Mouse (Mus musculus) urinary bladder, postnatal 10 days (tissue): Measurements from ENCODE around the gene Kctd21.

Experiments
- DNase-seq: peaks from one replicate; pipeline ENCODE4 v3.0.0; 2022; ENCODE audit warnings: low spot score

Gene Kctd21

DNA sequence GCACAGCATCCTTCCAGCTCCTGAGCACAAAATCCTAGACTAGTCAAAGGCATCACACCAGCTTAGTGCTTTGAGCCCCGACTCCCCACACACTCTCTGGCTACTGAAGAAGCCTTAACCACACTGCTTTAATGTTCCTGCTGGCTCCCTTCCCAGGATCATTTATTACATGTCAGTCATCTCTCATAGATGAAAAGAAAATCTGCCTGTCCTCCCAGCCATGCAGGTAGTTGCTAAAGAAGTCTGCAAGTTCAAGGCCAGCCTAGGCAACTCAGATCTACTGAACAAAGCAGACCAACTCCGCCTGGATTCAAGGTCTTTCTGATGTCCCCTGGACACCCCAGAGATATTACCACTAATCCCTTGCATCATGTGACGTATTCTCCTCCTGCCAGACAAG, 14.4 kb upstream of the Kctd21 start:
- no peak for DNase-seq

DNA sequence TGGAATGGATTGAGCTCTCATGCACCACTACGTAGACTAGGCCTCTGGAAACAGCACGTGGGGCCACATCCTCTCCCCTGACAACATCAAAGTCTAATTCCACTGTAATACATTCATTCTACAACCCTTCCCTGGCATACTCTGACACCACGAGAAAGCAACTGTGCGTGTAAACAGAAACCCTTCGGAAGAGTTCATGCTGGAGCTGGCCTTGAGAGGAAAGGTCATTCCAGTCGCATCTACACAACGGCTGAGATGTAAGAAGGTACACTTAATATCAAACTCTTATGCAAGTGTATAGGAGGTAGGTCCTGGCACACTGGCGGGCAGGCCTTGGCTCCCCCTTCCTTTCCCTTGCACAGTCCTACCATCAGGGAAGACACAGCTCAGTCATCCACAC, 7.8 kb upstream of the Kctd21 start:
- DNase-seq: no peak

DNA sequence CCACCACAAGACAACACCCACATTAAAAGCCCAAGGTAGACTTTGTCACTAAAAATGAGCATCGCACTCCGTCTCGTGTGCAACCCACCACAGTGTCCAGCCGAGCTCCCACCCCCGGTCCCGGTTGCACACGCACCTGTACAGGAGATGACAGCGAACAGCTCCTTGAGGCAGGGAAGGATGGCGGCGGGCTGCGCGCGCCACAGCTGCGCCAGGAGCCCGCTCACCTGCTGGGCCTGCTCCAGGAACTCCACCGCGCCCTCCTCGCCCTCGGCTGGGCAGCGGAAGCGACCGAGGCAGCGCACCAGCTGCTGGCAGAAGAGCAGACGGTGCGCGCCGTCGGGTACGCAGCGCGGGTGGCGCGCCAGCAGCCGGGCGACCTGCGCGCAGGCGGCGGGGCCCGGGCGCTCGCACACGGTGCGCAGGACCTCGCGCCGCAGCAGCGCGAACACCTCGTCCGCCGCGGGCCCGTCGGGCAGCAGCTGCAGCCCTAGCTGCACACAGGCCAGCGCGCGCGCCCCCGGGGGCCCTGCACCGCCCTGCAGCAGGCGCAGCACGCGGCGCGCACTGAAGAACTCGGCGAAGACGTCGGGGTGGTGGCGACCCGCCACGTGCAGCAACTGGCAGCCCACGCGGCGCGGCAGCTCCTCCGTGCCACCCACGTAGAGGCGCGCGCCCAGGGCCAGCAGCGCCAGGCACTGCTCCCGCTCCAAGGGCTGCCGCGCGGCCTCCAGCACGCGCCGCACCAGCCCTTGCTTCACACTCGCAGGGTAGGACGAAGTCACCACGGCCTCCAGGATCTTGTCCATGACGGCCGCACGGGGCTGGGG, 6.8 kb upstream of the Kctd21 start:
- DNase-seq: no peak

DNA sequence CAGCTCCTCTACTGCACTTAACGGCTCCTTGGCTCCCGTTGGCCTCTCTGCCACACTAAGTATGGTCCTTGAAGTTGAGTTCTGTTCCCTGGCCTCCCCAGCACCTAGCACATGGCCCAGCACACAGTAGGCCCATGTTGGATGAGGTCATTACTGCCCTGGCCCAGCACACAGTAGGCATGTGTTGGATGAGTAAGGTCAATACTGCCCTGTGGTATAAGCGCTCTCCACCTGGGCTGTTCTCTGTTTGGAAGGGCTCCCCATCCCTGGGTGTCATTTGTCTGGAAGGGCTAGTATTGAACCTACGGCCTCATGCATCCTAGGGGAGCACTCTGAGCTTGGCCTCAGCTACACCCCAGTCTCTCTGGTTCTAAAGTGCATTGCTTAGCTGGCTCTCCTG, 4.8 kb upstream of the Kctd21 start:
- no peak for DNase-seq

DNA sequence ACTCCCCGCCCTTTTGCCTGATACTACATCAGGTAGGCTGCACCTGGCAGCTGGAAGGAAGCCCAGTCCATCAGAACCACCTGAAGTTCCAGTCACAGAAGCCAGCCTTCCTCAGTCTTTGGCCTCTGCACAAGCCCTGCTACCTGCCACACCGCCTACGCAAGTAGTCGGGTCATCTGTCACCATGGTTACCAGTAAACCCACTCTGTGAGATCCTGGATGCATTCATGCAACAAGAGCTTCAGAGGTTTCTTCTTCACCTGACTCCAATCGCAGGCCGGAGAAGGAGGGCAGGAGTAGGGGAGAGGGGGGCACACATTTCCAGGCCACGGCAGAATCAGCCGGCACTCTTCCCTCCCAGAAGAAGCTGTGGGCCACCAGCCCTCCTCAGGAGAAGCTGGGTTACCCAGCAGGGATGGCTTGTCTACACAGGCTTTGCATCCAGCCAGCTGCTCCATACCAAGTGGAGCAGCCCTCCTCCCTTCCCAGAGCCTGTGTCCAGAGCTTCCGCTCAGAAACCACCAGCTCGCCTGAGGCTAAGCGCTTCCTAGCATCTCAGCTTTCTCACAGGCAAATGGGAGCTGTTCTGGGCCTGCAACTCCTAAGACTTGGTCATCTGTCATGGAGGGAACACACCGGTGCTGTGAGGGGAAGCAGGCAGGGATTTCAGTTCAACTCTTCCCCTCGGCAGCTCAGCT, 3.1 kb upstream of the Kctd21 start:
- no peak for DNase-seq

DNA sequence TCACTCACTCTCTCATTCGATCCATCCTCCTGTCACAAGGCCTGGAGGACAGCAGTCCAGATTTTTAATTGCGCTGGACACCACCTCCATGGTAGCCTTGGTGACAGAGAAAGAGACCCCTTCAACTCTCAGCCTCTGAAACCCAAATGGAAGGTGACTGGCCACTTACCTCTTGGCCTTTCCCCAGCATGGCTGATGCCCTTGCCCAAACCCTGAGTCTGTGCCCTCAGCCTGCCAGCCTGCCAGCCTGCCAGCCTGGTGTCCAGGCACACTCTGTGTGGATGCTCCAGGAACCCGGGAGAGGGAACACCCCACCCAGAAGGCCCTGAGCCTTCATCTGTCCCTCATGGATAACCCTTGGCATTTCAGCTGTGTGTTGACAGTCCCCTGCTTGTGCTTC, 2.5 kb upstream of the Kctd21 start:
- no peak for DNase-seq

DNA sequence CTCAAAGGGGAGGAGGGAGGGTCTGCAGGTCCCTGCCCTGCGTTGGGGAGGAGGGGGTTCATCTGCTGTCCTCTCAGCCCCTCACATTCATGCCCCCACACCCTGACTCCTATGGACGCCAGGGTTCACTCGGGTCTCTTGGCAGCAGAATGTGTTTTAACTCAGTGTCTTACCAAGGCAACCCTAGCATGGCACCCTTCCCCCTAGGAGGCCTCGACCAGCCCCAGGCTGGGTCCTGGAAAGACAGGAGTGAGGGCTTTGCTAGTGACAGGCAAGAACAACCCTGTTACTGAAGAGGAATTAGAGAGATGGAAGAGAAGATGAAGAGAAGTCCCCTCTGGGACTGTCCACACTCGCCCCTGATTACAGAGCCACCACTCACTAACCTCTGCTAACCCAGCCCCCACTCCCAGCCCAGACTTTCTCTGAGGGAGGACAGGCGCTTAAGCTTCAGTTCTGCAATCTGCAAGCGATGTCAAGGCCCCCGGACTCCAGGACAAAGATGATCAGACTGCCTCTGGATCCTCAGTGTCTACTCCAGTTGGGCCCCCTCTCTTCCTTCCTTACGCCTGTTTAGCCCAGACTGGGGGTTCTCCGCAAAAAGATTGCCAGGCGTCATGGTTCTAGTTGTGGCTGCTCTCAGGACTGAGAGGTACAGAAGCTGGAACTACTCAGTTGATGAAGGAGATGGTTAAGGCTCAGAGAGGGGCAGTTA, 1.0 kb upstream of the Kctd21 start:
- DNase-seq: no peak

DNA sequence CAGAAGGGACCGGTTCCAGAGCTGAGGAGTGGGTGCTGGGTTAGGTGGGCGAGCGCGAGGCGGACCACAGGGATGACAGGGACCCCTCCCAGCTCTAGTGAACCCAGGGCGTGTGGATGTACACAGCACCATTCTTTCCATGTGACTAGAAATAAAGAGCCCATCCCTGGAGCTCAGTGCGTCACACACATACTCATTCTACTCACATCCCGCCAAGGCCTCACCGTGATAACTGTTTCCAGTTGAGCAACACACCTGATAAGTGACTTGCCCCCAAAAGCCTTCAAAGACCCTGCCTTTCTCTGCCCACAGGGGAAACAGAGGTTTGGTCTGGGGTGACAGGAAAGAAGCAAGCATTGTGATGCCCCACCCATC, 527 bp downstream of the Kctd21 start:
- DNase-seq: no peak

DNA sequence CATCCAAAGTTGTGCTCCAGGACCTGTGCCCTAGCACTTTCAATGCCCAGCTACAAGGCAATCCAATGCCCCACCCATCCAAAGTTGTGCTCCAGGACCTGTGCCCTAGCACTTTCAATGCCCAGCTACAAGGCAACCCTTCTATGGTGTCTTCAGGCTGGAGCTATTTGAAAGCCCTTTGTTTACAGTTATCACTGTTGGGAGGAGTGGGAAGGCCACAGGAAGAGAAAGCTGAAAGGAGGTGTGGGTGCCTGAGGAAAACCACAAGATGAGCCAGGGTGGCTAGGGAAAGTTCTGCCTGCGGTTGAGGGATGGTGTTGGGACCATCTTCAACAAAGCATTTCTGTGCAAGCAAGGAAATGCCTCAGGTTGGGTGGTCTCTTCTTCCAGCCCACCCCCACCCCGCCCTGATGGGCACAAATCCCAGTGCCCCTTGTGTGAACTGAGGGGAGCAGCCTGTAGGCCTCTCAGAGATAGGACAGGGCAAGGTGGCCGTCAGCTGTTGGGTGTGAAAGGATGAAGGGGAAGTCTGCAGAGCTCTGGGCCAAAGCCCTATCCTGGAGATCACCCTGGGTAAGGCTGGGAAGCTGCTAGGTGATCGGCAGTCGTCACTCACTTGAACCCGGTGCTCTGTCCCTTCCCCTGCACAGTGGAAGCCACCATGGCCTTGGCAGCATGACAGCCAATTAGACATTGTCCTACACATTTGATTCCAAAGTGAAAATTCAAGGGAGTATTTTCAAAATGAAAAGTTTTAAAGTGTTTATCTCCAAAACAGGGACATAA, 1.2 kb downstream of the Kctd21 start:
- DNase-seq: no peak

DNA sequence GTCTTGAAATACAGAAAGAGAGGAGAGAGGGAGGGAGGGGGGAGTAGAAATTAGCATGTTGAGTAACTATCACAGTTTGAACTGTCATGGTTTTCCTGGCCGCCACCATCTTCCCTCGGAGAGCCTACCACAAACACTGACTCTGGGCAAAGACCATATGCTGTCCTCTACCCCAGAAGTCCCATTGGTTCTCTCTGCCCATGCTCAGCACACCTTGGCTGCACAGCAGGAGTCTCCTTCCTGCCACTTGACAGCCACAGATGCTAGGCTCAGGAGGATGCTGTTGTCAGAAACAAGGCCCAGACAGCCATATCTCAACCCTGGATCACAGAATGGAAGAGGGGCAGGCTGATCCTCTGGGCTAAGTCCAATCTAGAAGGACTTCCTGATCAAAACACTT, 2.3 kb downstream of the Kctd21 start:
- no peak for DNase-seq

DNA sequence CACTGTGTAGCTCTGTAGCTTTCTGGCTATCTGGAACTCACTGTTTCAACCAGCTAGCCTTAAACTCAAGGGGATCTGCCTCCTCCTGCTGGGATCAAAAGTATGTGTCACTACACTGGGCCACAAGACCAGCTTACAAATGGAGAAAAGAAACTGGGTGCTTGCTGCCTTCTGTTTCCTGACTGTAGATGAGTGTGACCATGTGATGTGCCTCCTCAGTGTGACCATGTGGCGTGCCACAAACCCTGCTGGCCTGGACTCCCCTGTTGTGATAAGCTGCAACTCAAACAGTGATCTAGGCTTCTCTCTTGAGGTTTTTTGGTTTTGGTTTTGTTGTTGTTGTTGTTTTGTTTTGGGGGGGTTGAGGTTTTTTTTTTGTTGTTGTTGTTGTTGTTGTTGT, 4.6 kb downstream of the Kctd21 start:
- no peak for DNase-seq

DNA sequence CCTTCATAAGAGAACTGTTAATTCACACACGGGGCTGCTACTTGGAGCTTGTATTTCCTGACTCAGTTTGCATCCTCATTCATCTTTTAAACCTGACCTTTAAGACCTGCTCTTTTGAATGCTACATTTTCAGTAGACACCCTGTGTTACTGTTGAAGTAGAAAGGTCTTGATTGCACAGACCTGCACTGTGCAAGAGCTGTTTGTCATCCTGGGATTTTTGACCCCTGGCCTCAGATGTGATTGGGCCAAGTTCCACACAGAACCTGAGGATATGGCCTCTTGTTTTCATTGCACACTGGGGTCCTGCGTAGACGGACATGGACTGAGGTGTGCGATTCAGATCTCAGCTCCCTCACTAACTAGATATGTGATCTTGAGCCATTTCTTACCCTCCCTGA, 6.5 kb downstream of the Kctd21 start:
- no peak for DNase-seq

DNA sequence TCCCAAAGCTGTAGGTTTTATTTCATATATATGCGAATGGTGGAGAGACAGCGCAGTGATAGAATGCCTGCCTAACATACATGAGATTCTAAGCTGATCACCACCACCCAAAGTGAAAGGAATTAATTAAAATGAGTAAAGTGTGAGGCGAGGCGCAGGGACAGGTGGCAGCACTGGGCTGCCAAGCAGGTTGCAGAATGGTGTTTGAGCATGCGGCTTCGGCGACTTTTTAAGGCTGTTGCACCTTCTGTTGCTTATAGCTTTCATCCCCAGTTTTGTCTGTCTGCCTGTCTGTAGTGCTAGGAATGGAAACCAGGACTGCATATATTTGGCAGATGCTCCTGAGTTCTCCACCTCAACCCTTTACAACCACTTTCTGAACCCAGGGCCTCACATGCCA, 7.5 kb downstream of the Kctd21 start:
- no peak for DNase-seq

DNA sequence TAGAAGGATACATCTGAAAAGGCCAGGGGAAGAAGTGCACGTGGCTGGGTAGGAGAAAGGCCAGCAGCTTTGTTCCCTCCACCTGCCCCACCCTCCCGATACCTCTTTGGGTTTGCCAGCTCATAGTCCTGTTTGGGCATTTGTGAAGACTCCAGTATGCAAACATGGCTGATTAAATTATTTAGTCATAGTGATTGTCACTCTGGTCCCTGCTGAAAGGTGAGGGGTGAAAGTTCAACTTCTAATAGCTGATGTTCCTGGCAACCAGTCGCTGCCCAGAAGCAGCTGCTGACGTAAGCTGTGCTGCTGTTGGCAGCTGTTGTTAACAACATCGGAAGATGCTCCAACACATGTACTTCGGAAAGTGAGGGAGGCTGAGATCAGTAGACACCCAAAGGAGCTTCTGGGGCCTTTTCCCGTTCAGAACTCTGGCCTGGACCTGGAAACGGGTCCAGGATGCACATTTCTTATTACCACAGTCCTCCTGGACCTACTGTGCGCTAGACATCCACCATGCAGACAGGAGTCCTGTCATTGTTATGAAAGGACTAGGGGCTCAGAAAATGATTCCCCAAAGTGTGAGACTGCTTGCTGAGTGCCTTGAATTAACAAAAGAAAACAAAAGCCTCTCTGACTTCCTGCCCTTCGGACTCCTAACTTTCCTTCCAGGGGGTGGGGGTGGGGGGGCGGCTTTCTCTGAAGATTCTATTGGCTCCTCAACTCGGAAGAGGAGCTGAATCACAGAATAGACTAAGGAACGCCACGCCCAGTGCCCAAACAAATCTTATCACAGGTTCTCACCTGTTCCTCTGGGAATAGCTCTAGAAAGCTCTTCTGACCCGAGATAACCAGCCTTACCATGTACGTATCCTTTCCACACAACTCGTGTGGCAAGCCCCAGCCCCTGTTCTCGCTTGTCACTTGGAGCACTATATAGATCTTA, 9.1 kb downstream of the Kctd21 start:
- no peak for DNase-seq

DNA sequence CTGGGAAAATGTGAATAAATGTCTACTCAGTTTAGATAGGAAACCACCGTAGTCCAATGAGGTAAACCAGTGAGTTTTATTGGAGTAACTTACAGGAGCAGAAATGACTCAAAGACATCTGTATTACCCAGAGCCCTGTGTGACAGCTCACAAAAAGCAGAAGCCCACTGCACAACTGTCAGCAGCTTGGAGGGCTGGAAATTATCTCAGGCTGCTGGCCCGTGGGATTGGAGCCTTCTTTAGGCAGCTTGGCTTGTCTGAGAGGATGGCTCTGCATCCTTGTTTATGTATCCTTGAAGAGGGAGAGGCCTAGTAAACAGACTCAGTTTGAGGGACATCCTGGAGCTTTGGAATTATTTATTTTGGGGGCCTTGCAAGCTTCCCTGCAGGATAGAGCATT, 10.8 kb downstream of the Kctd21 start:
- DNase-seq: no peak

DNA sequence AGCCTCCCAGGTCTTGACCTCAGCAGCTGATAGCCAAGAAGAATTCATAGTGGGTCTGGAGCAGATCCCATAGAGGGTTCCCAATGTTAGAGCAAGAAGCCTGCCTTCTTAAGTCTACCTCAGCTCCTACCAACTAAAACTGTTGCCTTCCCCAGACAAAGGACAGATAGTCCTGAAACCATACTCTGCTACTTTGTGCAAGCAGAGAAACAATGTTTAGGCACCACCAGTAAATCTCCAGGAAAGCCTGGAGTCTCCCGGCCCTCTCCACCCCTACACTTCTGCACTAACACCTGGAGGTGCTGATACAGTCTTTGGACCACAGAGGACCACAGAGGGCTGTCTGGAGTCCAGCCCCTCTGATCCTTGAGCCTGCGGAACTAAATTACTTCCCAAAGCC, 12.5 kb downstream of the Kctd21 start:
- no peak for DNase-seq

DNA sequence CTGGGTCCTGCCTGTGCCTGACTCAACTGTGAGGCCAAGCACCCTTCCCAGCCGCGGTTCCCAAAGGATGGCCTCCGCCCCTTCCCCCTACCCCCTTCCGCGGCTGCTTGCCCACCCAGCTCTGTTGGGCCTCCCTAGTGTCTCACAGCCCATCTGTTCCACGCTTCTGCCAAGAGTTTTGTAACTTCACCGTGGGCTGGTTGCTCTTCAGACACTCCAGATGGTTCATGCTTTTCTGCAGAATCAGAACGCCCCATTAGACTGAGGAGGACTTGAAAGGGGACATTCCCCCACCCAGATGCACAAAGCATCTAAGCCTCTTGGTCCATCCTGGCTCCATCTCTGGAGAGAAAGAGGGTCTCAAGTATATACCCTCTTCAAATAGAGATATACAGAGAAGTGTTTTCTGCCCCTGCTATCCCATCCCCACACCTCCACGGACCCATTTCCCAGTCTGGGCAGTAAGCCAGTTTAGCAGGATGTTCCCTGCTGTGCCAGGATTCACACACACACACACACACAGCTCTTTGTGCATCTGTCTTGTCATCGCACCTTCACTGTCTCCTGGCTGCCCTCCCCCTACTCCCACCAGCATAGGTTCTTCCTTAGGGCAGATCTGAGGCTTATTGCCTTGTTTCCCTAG, 13.2 kb downstream of the Kctd21 start:
- no peak for DNase-seq

DNA sequence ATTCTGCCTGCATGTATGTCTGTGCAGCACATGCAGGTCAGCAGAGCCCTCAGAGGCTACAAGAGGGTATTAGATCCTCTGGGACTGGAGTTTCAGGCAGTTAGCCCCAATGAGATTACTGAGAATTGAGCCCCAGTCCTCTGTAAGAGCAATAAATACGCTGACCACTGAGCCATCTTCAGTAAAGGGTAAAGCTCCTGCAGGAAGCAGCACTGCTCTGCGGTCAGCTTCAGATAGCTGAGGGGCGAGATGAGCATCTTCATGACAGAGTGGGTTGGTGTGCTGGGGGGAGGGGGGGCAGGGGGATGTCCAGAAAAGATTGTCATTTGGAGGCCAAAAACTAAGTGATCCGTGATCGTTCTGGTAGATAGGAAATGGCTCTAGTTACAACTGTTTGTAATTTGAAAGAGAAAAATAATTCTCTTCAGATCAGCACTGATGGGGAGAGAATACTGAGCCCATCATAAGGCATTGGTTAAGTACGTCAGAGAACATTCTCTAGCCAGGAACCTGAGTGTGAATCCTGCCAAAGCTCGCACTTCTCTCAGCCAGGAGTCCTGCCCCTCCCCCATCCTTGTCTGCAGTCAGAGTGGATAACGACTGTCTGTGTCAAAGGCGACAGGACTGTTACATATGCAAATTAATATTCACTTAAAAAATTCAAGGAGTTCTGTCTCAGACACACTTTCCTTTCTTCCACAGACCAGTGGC, 14.1 kb downstream of the Kctd21 start:
- no peak for DNase-seq

DNA sequence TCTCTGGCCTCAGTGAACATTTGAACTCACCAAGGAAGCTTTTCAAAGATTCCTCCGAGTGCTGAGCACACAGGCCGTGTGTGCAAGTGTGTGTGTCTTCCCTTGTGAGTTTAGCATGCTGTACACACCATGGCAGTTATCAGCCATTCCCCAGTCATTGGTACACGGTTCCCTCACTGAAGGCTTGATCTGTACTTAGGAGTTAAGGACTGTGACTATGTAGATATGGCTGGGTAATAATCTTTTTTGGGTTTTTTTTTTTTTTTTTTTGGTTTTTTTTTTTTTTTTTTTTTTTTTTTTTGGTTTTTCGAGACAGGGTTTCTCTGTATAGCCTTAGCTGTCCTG, 14.7 kb downstream of the Kctd21 start:
- no peak for DNase-seq

DNA sequence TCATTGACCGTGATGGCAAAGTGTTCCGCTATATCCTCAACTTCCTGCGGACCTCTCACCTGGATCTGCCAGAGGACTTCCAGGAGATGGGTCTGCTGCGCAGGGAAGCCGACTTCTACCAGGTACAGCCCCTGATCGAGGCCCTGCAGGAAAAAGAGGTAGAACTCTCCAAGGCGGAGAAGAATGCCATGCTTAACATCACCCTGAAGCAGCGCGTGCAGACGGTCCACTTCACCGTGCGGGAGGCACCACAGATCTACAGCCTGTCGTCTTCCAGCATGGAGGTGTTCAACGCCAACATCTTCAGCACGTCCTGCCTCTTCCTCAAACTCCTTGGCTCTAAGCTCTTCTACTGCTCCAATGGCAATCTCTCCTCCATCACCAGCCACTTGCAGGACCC, 15.3 kb downstream of the Kctd21 start:
- no peak for DNase-seq
